Mouse (Mus musculus): ENCODE measurements around the gene Klra8.

DNA sequence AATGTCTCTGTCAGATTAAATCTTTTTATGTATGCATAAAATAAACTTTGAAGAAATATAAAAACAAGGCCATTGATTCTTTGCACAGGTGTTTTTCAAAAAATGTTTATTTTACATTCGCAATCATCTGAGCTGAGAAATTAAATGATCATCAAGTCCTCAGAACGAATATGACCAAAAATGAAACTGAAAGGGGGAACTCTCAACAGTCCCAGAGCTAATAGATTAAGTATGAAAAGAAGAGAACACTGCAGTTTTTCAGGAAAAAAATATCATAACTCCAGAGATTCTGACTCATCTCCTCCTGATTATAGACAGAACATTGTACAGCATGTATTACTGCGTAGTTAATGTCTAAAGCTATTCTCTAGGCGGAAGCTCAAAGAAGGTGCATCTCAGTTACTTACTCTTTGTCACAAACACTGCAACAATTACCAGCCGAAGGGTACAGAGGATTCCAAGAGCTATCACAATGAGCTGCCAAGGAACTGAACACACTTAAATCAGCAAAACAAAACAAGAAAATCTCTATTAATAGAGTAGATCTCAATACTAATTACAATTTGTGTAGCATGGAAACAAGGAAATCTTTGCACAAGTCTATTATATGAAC is 37.3 kb downstream of the Klra8 start:
- TF ChIP-seq GATA1 (IDR thresholded peaks at IDR 0.05; ENCODE audit: low read length) (no peak), TAL1 (IDR thresholded peaks at IDR 0.05; ENCODE audit: low read length) (no peak)

All from erythroblast, embryonic 14.5 days (primary cell).